Mouse (Mus musculus): ENCODE measurements around the gene Usp30. TPM values are rescaled to one million over a fixed set of nuclear protein-coding genes. Genes with fewer than 3 reads are reported as not detected.
A peak's percentile ranks its signal among the peaks of the same experiment; 100 is the strongest.

The Usp30 gene
- polyA plus RNA-seq, 1 experiment: 10.9 TPM

GRCm38 (mm10) chr5:114034393-114034792, 30.9 kb upstream of the Usp30 start:
- 76% methylated on average over 7 of the region's 7 CpGs for WGBS
- Histone ChIP-seq H3K4me1 (ENCODE audit: control insufficient read depth, insufficient read depth, insufficient read length, low read length) (peaks cover 3% of the 10 kb centered on the region; the same call in 1 of the 2 replicates), H3K36me3 (ENCODE audit: control insufficient read depth, insufficient read depth, low read length) (no peaks in the 10 kb centered on the region), H3K4me3 (ENCODE audit: low read depth, low read length) (no peak overlapping the region), H3K27me3 (ENCODE audit: control insufficient read depth, insufficient read depth, low read length) (no peaks in the 10 kb centered on the region), H3K27ac (ENCODE audit: insufficient read depth, low read depth, low read length) (no peak overlapping the region)
- TF ChIP-seq CTCF (IDR thresholded peaks at IDR 0.05; ENCODE audit: extremely low read depth, insufficient read length, insufficient replicate concordance, low read depth, low read length): no peak
- no peak for TF ChIP-seq POLR2A (IDR thresholded peaks at IDR 0.05; ENCODE audit: low read depth, low read length)

GRCm38 (mm10) chr5:114035111-114035510, 30.1 kb upstream of the Usp30 start:
- no peak overlapping the region for H3K4me3 ChIP-seq (ENCODE audit: low read depth, low read length)
- no peaks in the 10 kb centered on the region for H3K36me3 ChIP-seq (ENCODE audit: control insufficient read depth, insufficient read depth, low read length)
- peaks cover 3% of the 10 kb centered on the region; the same call in 1 of the 2 replicates for H3K4me1 ChIP-seq (ENCODE audit: control insufficient read depth, insufficient read depth, insufficient read length, low read length)
- H3K27me3 ChIP-seq (ENCODE audit: control insufficient read depth, insufficient read depth, low read length): no peaks in the 10 kb centered on the region
- H3K27ac ChIP-seq (ENCODE audit: insufficient read depth, low read depth, low read length): no peak overlapping the region
- no peak for TF ChIP-seq POLR2A (IDR thresholded peaks at IDR 0.05; ENCODE audit: low read depth, low read length)
- TF ChIP-seq CTCF (IDR thresholded peaks at IDR 0.05; ENCODE audit: extremely low read depth, insufficient read length, insufficient replicate concordance, low read depth, low read length): no peak
- WGBS: 69% methylated on average over 10 of the region's 10 CpGs

- H3K36me3 ChIP-seq (ENCODE audit: control insufficient read depth, insufficient read depth, low read length): no peaks in the 10 kb centered on the region
- no peak overlapping the region for H3K4me3 ChIP-seq (ENCODE audit: low read depth, low read length)
- TF ChIP-seq POLR2A (IDR thresholded peaks at IDR 0.05; ENCODE audit: low read depth, low read length): no peak
- no peak for TF ChIP-seq CTCF (IDR thresholded peaks at IDR 0.05; ENCODE audit: extremely low read depth, insufficient read length, insufficient replicate concordance, low read depth, low read length)
- no peaks in the 10 kb centered on the region for H3K27me3 ChIP-seq (ENCODE audit: control insufficient read depth, insufficient read depth, low read length)
- 15% methylated on average over 8 of the region's 8 CpGs for WGBS
- H3K27ac ChIP-seq (ENCODE audit: insufficient read depth, low read depth, low read length): no peak overlapping the region
- peaks cover 13% of the 10 kb centered on the region; the same call in 1 of the 2 replicates for H3K4me1 ChIP-seq (ENCODE audit: control insufficient read depth, insufficient read depth, insufficient read length, low read length)
These were observed 24.8 kb upstream of the Usp30 start for GRCm38 (mm10) chr5:114040508-114040907.

GRCm38 (mm10) chr5:114040911-114041310, 24.4 kb upstream of the Usp30 start:
- TF ChIP-seq POLR2A (IDR thresholded peaks at IDR 0.05; ENCODE audit: low read depth, low read length): no peak
- no peak for TF ChIP-seq CTCF (IDR thresholded peaks at IDR 0.05; ENCODE audit: extremely low read depth, insufficient read length, insufficient replicate concordance, low read depth, low read length)
- Histone ChIP-seq H3K27ac (ENCODE audit: insufficient read depth, low read depth, low read length) (peak overlapping the region; percentile 62; the same call in 1 of the 2 replicates), H3K4me1 (ENCODE audit: control insufficient read depth, insufficient read depth, insufficient read length, low read length) (peaks cover 13% of the 10 kb centered on the region; the same call in 1 of the 2 replicates), H3K36me3 (ENCODE audit: control insufficient read depth, insufficient read depth, low read length) (no peaks in the 10 kb centered on the region), H3K4me3 (ENCODE audit: low read depth, low read length) (no peak overlapping the region), H3K27me3 (ENCODE audit: control insufficient read depth, insufficient read depth, low read length) (no peaks in the 10 kb centered on the region)
- WGBS: 37% methylated on average over 1 of the region's 1 CpGs

- WGBS: 5% methylated on average over 15 of the region's 15 CpGs
- H3K4me1 ChIP-seq (ENCODE audit: control insufficient read depth, insufficient read depth, insufficient read length, low read length): peaks cover 13% of the 10 kb centered on the region; the same call in 1 of the 2 replicates
- TF ChIP-seq CTCF (IDR thresholded peaks at IDR 0.05; ENCODE audit: extremely low read depth, insufficient read length, insufficient replicate concordance, low read depth, low read length) (no peak), POLR2A (IDR thresholded peaks at IDR 0.05; ENCODE audit: low read depth, low read length) (no peak)
- H3K4me3 ChIP-seq (ENCODE audit: low read depth, low read length): no peak overlapping the region
- no peaks in the 10 kb centered on the region for H3K27me3 ChIP-seq (ENCODE audit: control insufficient read depth, insufficient read depth, low read length)
- H3K27ac ChIP-seq (ENCODE audit: insufficient read depth, low read depth, low read length): peak overlapping the region; percentile 62; the same call in 1 of the 2 replicates
- H3K36me3 ChIP-seq (ENCODE audit: control insufficient read depth, insufficient read depth, low read length): no peaks in the 10 kb centered on the region
These were observed 23.8 kb upstream of the Usp30 start for GRCm38 (mm10) chr5:114041327-114041930.

GRCm38 (mm10) chr5:114043800-114044199, 21.5 kb upstream of the Usp30 start:
- Histone ChIP-seq H3K4me1 (ENCODE audit: control insufficient read depth, insufficient read depth, insufficient read length, low read length) (peaks cover 11% of the 10 kb centered on the region; the same call in 1 of the 2 replicates), H3K27me3 (ENCODE audit: control insufficient read depth, insufficient read depth, low read length) (no peaks in the 10 kb centered on the region), H3K27ac (ENCODE audit: insufficient read depth, low read depth, low read length) (no peak overlapping the region), H3K4me3 (ENCODE audit: low read depth, low read length) (no peak overlapping the region), H3K36me3 (ENCODE audit: control insufficient read depth, insufficient read depth, low read length) (no peaks in the 10 kb centered on the region)
- TF ChIP-seq CTCF (IDR thresholded peaks at IDR 0.05; ENCODE audit: extremely low read depth, insufficient read length, insufficient replicate concordance, low read depth, low read length) (no peak), POLR2A (IDR thresholded peaks at IDR 0.05; ENCODE audit: low read depth, low read length) (no peak)
- 47% methylated on average over 4 of the region's 4 CpGs for WGBS

- no peak for TF ChIP-seq POLR2A (IDR thresholded peaks at IDR 0.05; ENCODE audit: low read depth, low read length)
- no peak for TF ChIP-seq CTCF (IDR thresholded peaks at IDR 0.05; ENCODE audit: extremely low read depth, insufficient read length, insufficient replicate concordance, low read depth, low read length)
- peaks cover 11% of the 10 kb centered on the region; the same call in 1 of the 2 replicates for H3K4me1 ChIP-seq (ENCODE audit: control insufficient read depth, insufficient read depth, insufficient read length, low read length)
- H3K4me3 ChIP-seq (ENCODE audit: low read depth, low read length): no peak overlapping the region
- no peak overlapping the region for H3K27ac ChIP-seq (ENCODE audit: insufficient read depth, low read depth, low read length)
- 60% methylated on average over 1 of the region's 1 CpGs for WGBS
- H3K36me3 ChIP-seq (ENCODE audit: control insufficient read depth, insufficient read depth, low read length): no peaks in the 10 kb centered on the region
- no peaks in the 10 kb centered on the region for H3K27me3 ChIP-seq (ENCODE audit: control insufficient read depth, insufficient read depth, low read length)
These were observed 20.1 kb upstream of the Usp30 start for GRCm38 (mm10) chr5:114045134-114045533.
